8 mouse cellular contexts compared by ENCODE assay signal in the genomic region with DNA sequence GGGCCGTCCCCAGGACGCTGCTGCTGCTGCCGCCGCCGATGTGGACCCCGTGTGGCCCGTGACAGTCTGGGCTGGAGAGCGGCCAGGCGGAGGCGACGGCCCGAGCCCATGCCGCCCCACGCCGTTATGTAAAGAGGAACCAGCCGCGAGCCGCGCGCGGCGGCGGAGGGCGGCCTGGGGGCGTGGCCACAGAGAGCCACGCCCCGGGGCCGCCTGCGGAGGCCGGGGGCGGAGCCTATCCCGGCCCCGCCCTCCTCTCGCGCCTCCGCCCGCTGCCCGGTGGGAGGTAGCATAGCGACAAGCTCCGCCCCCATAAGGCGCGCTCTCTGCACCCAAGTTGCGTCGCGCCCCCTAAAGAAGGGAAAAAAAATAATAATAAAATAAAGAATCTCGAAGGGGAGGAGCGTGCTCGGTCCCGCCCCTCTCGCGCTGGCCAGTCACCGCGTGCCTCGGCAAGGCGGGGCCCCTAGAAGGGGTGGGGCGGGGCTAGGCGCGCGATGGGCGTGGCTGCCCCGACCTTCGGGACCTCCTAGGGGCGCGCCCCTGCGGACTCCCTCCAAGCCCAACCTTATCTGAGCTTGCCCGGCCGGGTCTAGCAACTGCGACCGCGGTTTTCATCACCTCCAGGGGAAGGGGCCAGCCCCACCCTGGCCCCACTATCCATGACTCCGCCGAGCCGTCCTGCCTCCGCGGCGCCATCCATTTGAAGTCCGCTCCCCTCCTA. TPM values are rescaled to one million over a fixed set of nuclear protein-coding genes. Genes with fewer than 3 reads are reported as not detected.
DNase-seq lines count a peak whose midpoint lies in the region; ATAC-seq lines count a peak whose summit lies in the region.

No protein-coding gene starts in this region.

- H3K4me1 ChIP-seq in intestine, embryonic 14.5 days (replicated peaks; ENCODE audit: control insufficient read depth, insufficient read depth, low read length): peaks cover 46% of the 10 kb centered on the region
- H3K4me1 ChIP-seq in midbrain, embryonic 10.5 days: peaks cover 69% of the 10 kb centered on the region

- H3K9ac ChIP-seq in intestine, embryonic 14.5 days (ENCODE audit: low read length): peak overlapping the region; percentile 74

- no peaks in the 10 kb centered on the region for H3K9me3 ChIP-seq in intestine, embryonic 14.5 days (ENCODE audit: control insufficient read depth, low read length)
- H3K9me3 ChIP-seq in midbrain, embryonic 10.5 days (replicated peaks): peaks cover 6% of the 10 kb centered on the region; the same call in 1 of the 2 replicates

- no peaks in the 10 kb centered on the region for H3K36me3 ChIP-seq in intestine, embryonic 14.5 days (ENCODE audit: control insufficient read depth, insufficient read depth, low read length)
- H3K36me3 ChIP-seq in midbrain, embryonic 10.5 days: no peaks in the 10 kb centered on the region

- peak overlapping the region; percentile 63 for H3K4me2 ChIP-seq in intestine, embryonic 14.5 days (ENCODE audit: low read length)

- peak; percentile 88 to 91 for DNase-seq in adrenal gland, adult 18-20 months (ENCODE audit: low spot score in 2 of 2)
- peak; percentile 91 for DNase-seq in embryo, embryonic 10.5 days (ENCODE audit: low spot score)
- peak; percentile 92 for DNase-seq in gastrocnemius, postnatal 14 days
- peak; percentile 94 for DNase-seq in intestine, embryonic 14.5 days (ENCODE audit: low spot score)
- DNase-seq in left cerebral cortex, postnatal 36 days (ENCODE audit: low spot score in 2 of 2): peak; percentile 79 to 84
- peak; percentile 85 for DNase-seq in midbrain, embryonic 10.5 days (ENCODE audit: low spot score)
- peak; percentile 69 to 72 for DNase-seq in right cerebral cortex, postnatal 36 days (ENCODE audit: low spot score in 2 of 2)
- peak; percentile 91 to 92 for DNase-seq in urinary bladder, postnatal 4 days (ENCODE audit: low spot score in 2 of 2)

- under 1% methylated on average over 77 of the region's 77 CpGs for WGBS in intestine, embryonic 14.5 days
- under 1% methylated on average over 74 of the region's 77 CpGs for WGBS in midbrain, embryonic 10.5 days

- peak overlapping the region; percentile 73 for H3K4me3 ChIP-seq in intestine, embryonic 14.5 days (ENCODE audit: low read depth, low read length)
- H3K4me3 ChIP-seq in midbrain, embryonic 10.5 days: peak overlapping the region; percentile 80

- peak overlapping the region; percentile 81 for H3K27ac ChIP-seq in intestine, embryonic 14.5 days (ENCODE audit: low read depth)
- peak overlapping the region; percentile 84 for H3K27ac ChIP-seq in midbrain, embryonic 10.5 days (replicated peaks)

- peak; percentile 83 for ATAC-seq in intestine, embryonic 14.5 days (replicated peaks; ENCODE audit: low FRiP score, low TSS enrichment, low read depth)

- 0 out of 2 replicates have a peak, but pooled peaks cover 4% of the 10 kb centered on the region for H3K27me3 ChIP-seq in intestine, embryonic 14.5 days (replicated peaks; ENCODE audit: control insufficient read depth, insufficient read depth, low read length)
- peaks cover 87% of the 10 kb centered on the region for H3K27me3 ChIP-seq in midbrain, embryonic 10.5 days (ENCODE audit: low read depth, poor library complexity, severe bottlenecking)

- intact Hi-C loops in gastrocnemius, postnatal 14 days (cut with DNase I; ENCODE audit: low total_unique reads): no loop called here
- intact Hi-C loops in left cerebral cortex, postnatal 36 days (cut with DNase I): loop anchor here (2.0 kb wide), 1 partner anchor 22 kb away; no protein-coding TSS in a partner anchor

RNA-seq across cellular contexts. Expression of gene Sh2b3, which starts 0.6 kb away (rescaled TPM):
- 10 to 100 TPM; 28.4 to 29.6 TPM for total RNA-seq in adrenal gland, adult 18-20 months (2021)
- 10 to 100 TPM; 17.6 to 21.2 TPM for total RNA-seq in gastrocnemius, postnatal 14 days (2021)
- polyA plus RNA-seq in intestine, embryonic 14.5 days (2014; fragmentation: Nextera tagmentation; extraction: Ambion mirVana): 15.4 and 16.3 TPM in 2 replicates
- 10 to 100 TPM; 22.0 to 22.5 TPM for total RNA-seq in left cerebral cortex, postnatal 36 days (2021)
- 6.9 and 8.1 TPM in 2 replicates for polyA plus RNA-seq in midbrain, embryonic 10.5 days (2016; fragmentation: Nextera tagmentation; extraction: Ambion mirVana)

RNA-seq across cellular contexts. Expression of gene Pheta1, which starts 11.9 kb away (rescaled TPM):
- total RNA-seq in adrenal gland, adult 18-20 months (2021): 1 to 10 TPM; 5.1 to 5.4 TPM
- 1 to 10 TPM; 5.5 to 6.2 TPM for total RNA-seq in gastrocnemius, postnatal 14 days (2021)
- polyA plus RNA-seq in intestine, embryonic 14.5 days (2014; fragmentation: Nextera tagmentation; extraction: Ambion mirVana): 23.3 and 24.4 TPM in 2 replicates
- 10 to 100 TPM in 1 of 2 experiments, 1 to 10 TPM in 1; 9.1 to 11.4 TPM for total RNA-seq in left cerebral cortex, postnatal 36 days (2021)
- polyA plus RNA-seq in midbrain, embryonic 10.5 days (2016; fragmentation: Nextera tagmentation; extraction: Ambion mirVana): 46.7 and 52.9 TPM in 2 replicates

Comparison
In these comparisons a context has a peak if more than half of its experiments do, and no peak if none do; other contexts are left out.
1. Peak in every context shown above with its lines: DNase-seq, ATAC-seq, H3K4me3 ChIP-seq and H3K27ac ChIP-seq.